Mouse (Mus musculus): Measurements from ENCODE around the gene Gm8206. TPM values are rescaled to one million over a fixed set of nuclear protein-coding genes. Genes with fewer than 3 reads are reported as not detected.
A peak's percentile ranks its signal among the peaks of the same experiment; 100 is the strongest.
"Not testable (repeated sequence)": the region's sequence is repeated elsewhere in the genome, so short reads cannot be mapped to it uniquely, and the experiment has no call there.

Gm8206 gene
- 1.1 and 1.4 TPM in 2 replicates for polyA plus RNA-seq (2016; fragmentation: Nextera tagmentation; extraction: Ambion mirVana)

DNA sequence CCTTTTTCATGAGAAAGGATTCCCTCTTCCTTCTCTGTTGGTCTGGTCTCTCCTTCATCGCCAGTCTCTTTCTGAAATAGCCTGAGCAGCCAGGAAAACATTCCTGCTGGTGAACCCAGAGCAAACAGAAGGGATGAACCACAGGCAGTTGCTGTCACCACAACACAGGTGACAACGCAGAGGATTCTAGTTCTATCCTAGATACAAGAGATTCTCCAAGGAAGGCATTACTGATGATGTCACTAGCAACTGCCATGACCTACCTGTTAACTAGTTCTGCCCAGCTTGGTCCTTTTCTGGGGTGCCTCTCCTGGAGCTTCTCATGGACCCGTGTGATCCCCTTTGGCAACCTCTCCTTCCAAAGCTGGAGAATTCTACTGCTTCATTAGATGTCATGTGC is at the start of gene Gm8206:
TSS of gene Gm8206 (minus strand) at position 101 of the 400 bp plus-strand sequence.
- H3K27me3 ChIP-seq (replicated peaks); H3K9ac ChIP-seq; H3K4me3 ChIP-seq; H3K4me1 ChIP-seq; H3K9me3 ChIP-seq; H3K36me3 ChIP-seq; H3K4me2 ChIP-seq (replicated peaks); H3K27ac ChIP-seq; ATAC-seq (ENCODE audit: low FRiP score, low read depth): not testable (repeated sequence)
- 90% methylated on average over 3 of the region's 3 CpGs for WGBS

DNA sequence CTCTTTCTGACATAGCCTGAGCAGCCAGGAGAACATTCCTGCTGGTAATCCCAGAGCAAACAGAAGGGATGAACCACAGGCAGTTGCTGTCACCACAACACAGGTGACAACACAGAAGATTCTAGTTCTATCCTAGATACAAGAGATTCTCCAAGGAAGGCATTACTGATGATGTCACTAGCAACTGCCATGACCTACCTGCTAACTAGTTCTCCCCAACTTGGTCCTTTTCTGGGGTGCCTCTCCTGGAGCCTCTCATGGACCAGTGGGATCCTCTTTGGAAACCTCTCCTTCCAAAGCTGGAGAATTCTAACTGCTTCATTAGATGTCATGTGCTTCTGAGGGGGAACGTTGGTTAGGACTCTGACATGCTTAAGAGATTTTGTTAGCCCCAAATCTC is 32.0 kb upstream of the Gm8206 start, which contains the start of gene Gm3476:
TSS of gene Gm3476 (minus strand) at position 101 of the 400 bp plus-strand sequence.
- not testable (repeated sequence) for H3K9ac ChIP-seq; H3K4me1 ChIP-seq; H3K4me2 ChIP-seq (replicated peaks); H3K9me3 ChIP-seq; ATAC-seq (ENCODE audit: low FRiP score, low read depth); H3K36me3 ChIP-seq; H3K27me3 ChIP-seq (replicated peaks); H3K27ac ChIP-seq; H3K4me3 ChIP-seq
- WGBS, result no CpG with 5 or more reads among the region's 1 CpGs

DNA sequence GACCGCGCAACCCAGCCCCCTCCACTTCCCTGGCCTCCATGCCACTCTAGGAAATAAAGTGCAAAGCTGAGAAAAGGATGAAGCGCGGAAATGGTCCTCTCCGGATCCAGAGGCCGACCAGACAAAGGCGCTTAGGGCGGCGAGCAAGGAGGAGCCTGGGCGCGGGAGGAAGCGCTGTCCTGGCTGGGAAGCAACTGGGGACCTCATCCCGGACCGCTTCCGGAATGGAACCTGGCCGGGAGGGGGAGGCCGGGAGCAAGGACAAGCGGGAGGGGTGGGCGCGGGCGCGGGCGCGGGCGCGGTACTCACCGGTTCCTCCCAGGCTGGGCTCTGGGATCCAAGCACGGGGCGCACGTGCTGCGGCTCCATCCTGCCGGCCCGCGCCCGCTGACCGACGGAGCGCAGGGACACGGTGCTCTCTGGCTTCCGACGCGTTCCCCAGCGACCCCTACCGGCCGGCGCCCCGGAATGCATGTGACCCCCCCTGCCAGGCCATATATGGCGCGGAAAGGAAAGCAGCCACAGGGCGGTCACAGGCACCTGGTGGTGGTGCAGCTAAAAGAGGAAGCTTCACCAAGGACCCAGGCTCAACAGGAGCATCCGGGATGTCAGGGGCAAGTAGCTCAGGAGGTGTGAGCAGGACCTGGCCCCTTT is 14.7 kb upstream of the Gm8206 start, which contains the start of gene Gm3468:
TSS of gene Gm3468 (minus strand) at position 394 of the 654 bp plus-strand sequence.
- 2% methylated on average over 35 of the region's 51 CpGs for WGBS
- not testable (repeated sequence) for H3K27me3 ChIP-seq (replicated peaks); H3K36me3 ChIP-seq; H3K9me3 ChIP-seq; H3K27ac ChIP-seq; H3K4me1 ChIP-seq
- ATAC-seq (ENCODE audit: low FRiP score, low read depth), result peak; percentile 95
- 0 out of 2 replicates have a peak within 1 kb of the TSS, but pooled peaks have one; percentile 40 for H3K9ac ChIP-seq
- peak within 1 kb of the TSS; percentile 52 for H3K4me2 ChIP-seq (replicated peaks)
- peak within 1 kb of the TSS; percentile 34 for H3K4me3 ChIP-seq

DNA sequence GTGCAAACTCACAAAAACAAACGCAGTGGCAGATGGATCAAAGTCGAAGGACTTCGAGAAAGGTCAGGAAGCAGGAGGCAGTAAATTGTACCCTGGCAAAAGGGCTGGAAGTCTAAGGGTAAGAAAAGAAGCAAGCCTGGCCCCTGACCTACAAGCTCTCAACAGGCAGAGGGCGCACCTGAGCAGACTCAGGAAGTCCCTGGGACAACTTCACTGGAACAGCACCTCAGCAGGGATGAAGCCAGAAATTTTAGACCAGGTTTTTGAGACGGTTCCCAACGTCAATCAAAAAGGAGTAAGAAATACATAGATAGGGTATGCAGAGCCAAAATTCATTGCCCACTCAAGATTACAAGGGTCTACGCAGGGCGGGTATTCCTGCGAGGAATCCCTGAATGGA is 13.8 kb upstream of the Gm8206 start:
- not testable (repeated sequence) for H3K9ac ChIP-seq; H3K36me3 ChIP-seq; H3K27ac ChIP-seq; H3K27me3 ChIP-seq (replicated peaks); ATAC-seq (ENCODE audit: low FRiP score, low read depth); H3K4me1 ChIP-seq; H3K9me3 ChIP-seq
- Histone ChIP-seq H3K4me2 (replicated peaks) (peak overlapping the region; percentile 52), H3K4me3 (peak overlapping the region; percentile 16; the same call in 1 of the 2 replicates)
- 10% methylated on average over 9 of the region's 9 CpGs for WGBS

DNA sequence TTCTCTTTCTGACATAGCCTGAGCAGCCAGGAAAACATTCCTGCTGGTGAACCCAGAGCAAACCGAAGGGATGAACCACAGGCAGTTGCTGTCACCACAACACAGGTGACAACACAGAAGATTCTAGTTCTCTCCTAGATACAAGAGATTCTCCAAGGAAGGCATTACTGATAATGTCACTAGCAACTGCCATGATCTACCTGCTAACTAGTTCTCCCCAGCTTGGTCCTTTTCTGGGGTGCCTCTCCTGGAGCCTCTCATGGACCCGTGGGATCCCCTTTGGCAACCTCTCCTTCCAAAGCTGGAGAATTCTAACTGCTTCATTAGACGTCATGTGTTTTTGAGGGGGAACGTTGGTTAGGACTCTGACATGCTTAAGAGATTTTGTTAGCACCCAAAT is 35.6 kb downstream of the Gm8206 start, which contains the start of gene Gm6337:
TSS of gene Gm6337 (minus strand) at position 101 of the 400 bp plus-strand sequence.
- H3K4me3 ChIP-seq; ATAC-seq (ENCODE audit: low FRiP score, low read depth); H3K27me3 ChIP-seq (replicated peaks); H3K27ac ChIP-seq; H3K9me3 ChIP-seq; H3K4me1 ChIP-seq; H3K4me2 ChIP-seq (replicated peaks); H3K9ac ChIP-seq; H3K36me3 ChIP-seq: not testable (repeated sequence)
- 96% methylated on average over 4 of the region's 4 CpGs for WGBS

DNA sequence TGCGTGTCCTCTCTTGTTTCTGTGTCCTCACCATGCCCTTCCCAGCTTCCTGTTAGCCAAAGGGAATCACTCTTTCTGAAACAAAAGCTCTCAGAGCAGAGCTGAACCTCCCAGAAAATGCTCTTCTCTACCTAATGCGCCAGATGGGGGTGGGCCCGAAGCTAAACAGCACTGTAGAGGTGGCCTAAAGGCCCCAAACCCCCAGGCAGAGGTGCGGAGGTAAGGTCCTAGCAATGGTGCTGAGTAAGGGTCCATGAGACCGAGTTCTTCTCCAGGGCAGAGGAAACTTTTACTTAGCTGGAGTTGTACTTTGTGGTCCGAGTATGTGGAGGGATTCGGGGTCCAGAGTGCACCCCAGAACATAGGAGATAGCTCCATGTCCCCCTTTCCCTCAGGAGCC is 106.6 kb downstream of the Gm8206 start:
- H3K36me3 ChIP-seq; H3K9ac ChIP-seq; H3K4me3 ChIP-seq; H3K9me3 ChIP-seq; H3K4me1 ChIP-seq; ATAC-seq (ENCODE audit: low FRiP score, low read depth); H3K27me3 ChIP-seq (replicated peaks); H3K27ac ChIP-seq; H3K4me2 ChIP-seq (replicated peaks): not testable (repeated sequence)
- WGBS, result 88% methylated on average over 7 of the region's 7 CpGs

DNA sequence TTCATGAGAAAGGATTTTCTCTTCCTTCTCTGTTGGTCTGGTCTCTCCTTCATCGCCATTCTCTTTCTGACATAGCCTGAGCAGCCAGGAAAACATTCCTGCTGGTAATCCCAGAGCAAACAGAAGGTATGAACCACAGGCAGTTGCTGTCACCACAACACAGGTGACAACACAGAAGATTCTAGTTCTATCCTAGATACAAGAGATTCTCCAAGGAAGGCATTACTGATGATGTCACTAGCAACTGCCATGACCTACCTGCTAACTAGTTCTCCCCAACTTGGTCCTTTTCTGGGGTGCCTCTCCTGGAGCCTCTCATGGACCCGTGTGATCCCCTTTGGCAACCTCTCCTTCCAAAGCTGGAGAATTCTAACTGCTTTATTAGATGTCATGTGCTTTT is 114.7 kb downstream of the Gm8206 start, which contains the start of gene Gm3453:
TSS of gene Gm3453 (minus strand) at position 101 of the 400 bp plus-strand sequence.
- H3K9me3 ChIP-seq; H3K4me3 ChIP-seq; H3K27me3 ChIP-seq (replicated peaks); H3K27ac ChIP-seq; H3K4me2 ChIP-seq (replicated peaks); H3K36me3 ChIP-seq; ATAC-seq (ENCODE audit: low FRiP score, low read depth); H3K9ac ChIP-seq; H3K4me1 ChIP-seq: not testable (repeated sequence)
- WGBS, result 62% methylated on average over 2 of the region's 2 CpGs

Other genes starting within 250 kb of the Gm8206 start
- 0.10 and 0.47 TPM in 2 replicates for gene Gm8237, start 213.6 kb downstream of the Gm8206 start, polyA plus RNA-seq (2016; fragmentation: Nextera tagmentation; extraction: Ambion mirVana)
- 0.87 and 1.1 TPM in 2 replicates for gene Gm3248, start 132.2 kb downstream of the Gm8206 start, polyA plus RNA-seq (2016; fragmentation: Nextera tagmentation; extraction: Ambion mirVana)
- gene Gm3453, start 114.8 kb downstream of the Gm8206 start, polyA plus RNA-seq (2016; fragmentation: Nextera tagmentation; extraction: Ambion mirVana), result not detected in 2 replicates
- gene Gm6337, start 35.7 kb downstream of the Gm8206 start, polyA plus RNA-seq (2016; fragmentation: Nextera tagmentation; extraction: Ambion mirVana), result not detected in 2 replicates
- gene Gm3468, start 14.7 kb upstream of the Gm8206 start, polyA plus RNA-seq (2016; fragmentation: Nextera tagmentation; extraction: Ambion mirVana), result 2.9 and 3.2 TPM in 2 replicates
- gene Gm3476, start 31.9 kb upstream of the Gm8206 start, polyA plus RNA-seq (2016; fragmentation: Nextera tagmentation; extraction: Ambion mirVana), result not detected in 2 replicates
- not detected in 2 replicates for gene Gm21560, start 125.3 kb upstream of the Gm8206 start, polyA plus RNA-seq (2016; fragmentation: Nextera tagmentation; extraction: Ambion mirVana)
- 4.0 TPM in 2 replicates for gene Gm3411, start 193.3 kb upstream of the Gm8206 start, polyA plus RNA-seq (2016; fragmentation: Nextera tagmentation; extraction: Ambion mirVana)
- gene Gm21103, start 210.9 kb upstream of the Gm8206 start, polyA plus RNA-seq (2016; fragmentation: Nextera tagmentation; extraction: Ambion mirVana), result not detected in 2 replicates
- gene Gm3618, start 249.7 kb upstream of the Gm8206 start, polyA plus RNA-seq (2016; fragmentation: Nextera tagmentation; extraction: Ambion mirVana), result not detected in 2 replicates